Mouse (Mus musculus): Measurements from ENCODE around the gene Gtpbp10. TPM values are rescaled to one million over a fixed set of nuclear protein-coding genes. Genes with fewer than 3 reads are reported as not detected.

Gene Gtpbp10
- total RNA-seq, 1 experiment = 36.4 TPM

DNA sequence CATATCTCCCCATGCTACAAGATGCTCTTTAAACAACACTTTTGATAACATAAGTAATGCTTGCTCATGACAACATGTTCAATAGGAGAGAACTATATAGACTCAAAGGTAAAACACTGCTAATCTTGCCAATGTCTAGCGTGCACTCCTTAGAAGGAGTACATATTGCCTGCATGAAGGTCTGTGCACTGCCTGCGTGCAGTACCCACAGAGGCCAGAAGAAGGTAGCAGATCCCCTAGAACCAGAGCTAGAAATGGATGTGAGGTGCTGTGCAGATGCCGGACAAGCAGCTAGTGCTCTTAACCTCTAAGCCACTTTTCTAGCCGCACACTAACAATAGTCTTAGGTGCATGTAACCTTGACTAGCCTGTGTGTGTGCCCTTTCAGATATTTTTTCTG lies 67.2 kb downstream of the Gtpbp10 start:
- H3K4me3 ChIP-seq (ENCODE audit: insufficient read depth in 1 of 2, low read depth in 1 of 2, low read length in 2 of 2, poor library complexity in 1 of 2, severe bottlenecking in 1 of 2) = no peak overlapping the region
- DNase-seq (ENCODE audit: low read depth, low spot score) = no peak
- TF ChIP-seq ZNF384 (IDR thresholded peaks at IDR 0.05; ENCODE audit: low read depth, low read length) = no peak
- no peak for TF ChIP-seq HCFC1 (IDR thresholded peaks at IDR 0.05; ENCODE audit: borderline replicate concordance, insufficient read depth, low read length)
- TF ChIP-seq ZC3H11A (IDR thresholded peaks at IDR 0.05; ENCODE audit: borderline replicate concordance, low read depth, low read length) = no peak
- TF ChIP-seq MAFK (IDR thresholded peaks at IDR 0.05; ENCODE audit: insufficient read depth, low read depth, low read length) = no peak
- no peak for TF ChIP-seq CHD2 (IDR thresholded peaks at IDR 0.05; ENCODE audit: low read depth, low read length)
- H3K4me1 ChIP-seq (ENCODE audit: control insufficient read depth in 2 of 2, insufficient read depth in 2 of 2, low read length in 2 of 2, poor library complexity in 1 of 2) = no peaks in the 10 kb centered on the region
- no peaks in the 10 kb centered on the region for H3K36me3 ChIP-seq (ENCODE audit: control insufficient read depth, insufficient read depth, low read length, poor library complexity, severe bottlenecking)
- no peak overlapping the region for H3K9ac ChIP-seq (ENCODE audit: insufficient read depth, low read depth, low read length, poor library complexity, severe bottlenecking)
- H3K9me3 ChIP-seq (ENCODE audit: control insufficient read depth, insufficient read depth, low read depth, low read length) = no peaks in the 10 kb centered on the region
- H3K27ac ChIP-seq (ENCODE audit: insufficient read depth, low read depth, low read length, poor library complexity, severe bottlenecking) = no peak overlapping the region
- in situ Hi-C loops (cut with MboI; ENCODE audit: low sequenced_read_pairs in 2 of 2, unreplicated experiment in 2 of 2) = loop anchor here (5.0 to 10.0 kb wide), 2 partner anchors 260 to 263 kb away; no protein-coding TSS in a partner anchor

Other genes with a start within 250 kb of the Gtpbp10 start
- gene Cdk14, start 139.2 kb downstream of the Gtpbp10 start, total RNA-seq (2012; rRNA removed) = 3.5 TPM in 2 replicates
- not detected in 2 replicates for gene 1700015F17Rik, start 80.4 kb downstream of the Gtpbp10 start, total RNA-seq (2012; rRNA removed)
- gene Cldn12, start 44.6 kb downstream of the Gtpbp10 start, total RNA-seq (2012; rRNA removed) = 42.9 and 52.7 TPM in 2 replicates
- gene Gm8773, start 14.3 kb upstream of the Gtpbp10 start, total RNA-seq (2012; rRNA removed) = 0.22 and 0.48 TPM in 2 replicates
- 4.3 and 4.6 TPM in 2 replicates for gene Cfap69, start 104.7 kb upstream of the Gtpbp10 start, total RNA-seq (2012; rRNA removed)
- 26.4 and 33.2 TPM in 2 replicates for gene Steap2, start 135.0 kb upstream of the Gtpbp10 start, total RNA-seq (2012; rRNA removed)
- 43.3 and 45.6 TPM in 2 replicates for gene Steap1, start 189.8 kb upstream of the Gtpbp10 start, total RNA-seq (2012; rRNA removed)